Mouse (Mus musculus) embryonic facial prominence, embryonic 11.5 days (tissue): ENCODE data around the gene Nrros. TPM values are rescaled to one million over a fixed set of nuclear protein-coding genes. Genes with fewer than 3 reads are reported as not detected.

Experiments used
- ATAC-seq: fragments of 200-750 bp; cut with Nextera tagmentation; replicated peaks from 2 replicates; pipeline ENCODE4 v1.8.0; 2017; ENCODE audit warnings: low read depth; ENCODE audit not compliant: insufficient number of reproducible peaks, low FRiP score, low TSS enrichment
- DNase-seq: peaks from one replicate; pipeline ENCODE4 v3.0.0-alpha.2; 2015; ENCODE audit warnings: low spot score
- H3K27ac ChIP-seq: fragments of 300-500 bp; sonication (generic); replicated peaks from 2 replicates; pipeline ENCODE4 v1.5.1; 2014; ENCODE audit warnings: mild to moderate bottlenecking, low read depth, low read length, control low read depth
- H3K27me3 ChIP-seq: fragments of 300-500 bp; sonication (generic); 2 replicates; pipeline ENCODE4 v1.6.1; 2014; ENCODE audit warnings: mild to moderate bottlenecking, low read length, moderate library complexity, mixed read lengths; ENCODE audit not compliant: control insufficient read depth, insufficient read depth
- H3K36me3 ChIP-seq: fragments of 300-500 bp; sonication (generic); replicated peaks from 2 replicates; pipeline ENCODE4 v1.6.1; 2014; ENCODE audit warnings: low read depth, mild to moderate bottlenecking, low read length, moderate library complexity, mixed read lengths; ENCODE audit not compliant: control insufficient read depth, insufficient read depth
- H3K4me1 ChIP-seq: fragments of 300-500 bp; sonication (generic); 2 replicates; pipeline ENCODE4 v1.6.1; 2014; ENCODE audit warnings: low read length, mixed read lengths; ENCODE audit not compliant: control insufficient read depth, insufficient read depth
- H3K4me2 ChIP-seq: fragments of 300-500 bp; sonication (generic); 2 replicates; pipeline ENCODE4 v1.6.1; 2014; ENCODE audit warnings: low read depth, mild to moderate bottlenecking, control low read depth, low read length, moderate library complexity
- H3K4me3 ChIP-seq: fragments of 300-500 bp; sonication (generic); 2 replicates; pipeline ENCODE4 v1.5.1; 2014; ENCODE audit warnings: low read depth, low read length, control low read depth
- H3K9ac ChIP-seq: fragments of 300-500 bp; sonication (generic); replicated peaks from 2 replicates; pipeline ENCODE4 v1.6.1; 2014; ENCODE audit warnings: mild to moderate bottlenecking, control low read depth, low read length
- H3K9me3 ChIP-seq: fragments of 300-500 bp; sonication (generic); replicated peaks from 2 replicates; pipeline ENCODE4 v1.6.1; 2016; ENCODE audit warnings: mild to moderate bottlenecking, low read length, inconsistent platforms, mixed read lengths; ENCODE audit not compliant: control insufficient read depth
- WGBS: fragments of 180-500 bp; shearing (Covaris S2); extraction: QIAGEN DNeasy Blood & Tissue Kit; methylation state at CpG from one replicate; pipeline ENCODE4 v1.1.7; 2014; 5-methylcytosine and 5-hydroxymethylcytosine counted together
- polyA plus RNA-seq: library from polyadenylated mRNA; unstranded; fragments of >200 nt; fragmentation: Nextera tagmentation; extraction: Ambion mirVana; gene quantifications from 2 replicates; pipeline ENCODE4 v1.2.1, GENCODE M21; 2014

The Nrros gene
- polyA plus RNA-seq, 1 experiment from 2014 or later = 9.5 TPM

GRCm38 (mm10) chr16:32171031-32171731, 5.8 kb upstream of the Nrros start:
- no peak for DNase-seq
- WGBS = 89% methylated on average over 5 of the region's 5 CpGs

GRCm38 (mm10) chr16:32167819-32168545, 2.6 kb upstream of the Nrros start:
- 89% methylated on average over 4 of the region's 4 CpGs for WGBS

More at GRCm38 (mm10) chr16:32171031-32171731, 5.8 kb upstream of the Nrros start:
- Histone ChIP-seq H3K27me3 (no peaks in the 10 kb centered on the region), H3K4me2 (no peak overlapping the region), H3K9ac (no peak overlapping the region), H3K4me3 (no peak overlapping the region), H3K27ac (no peak overlapping the region), H3K9me3 (no peaks in the 10 kb centered on the region), H3K36me3 (no peaks in the 10 kb centered on the region), H3K4me1 (no peaks in the 10 kb centered on the region)
- no peak for ATAC-seq

GRCm38 (mm10) chr16:32164396-32165027, 882 bp downstream of the Nrros start:
- Histone ChIP-seq H3K9ac (no peak overlapping the region), H3K9me3 (no peaks in the 10 kb centered on the region), H3K27me3 (no peaks in the 10 kb centered on the region), H3K4me2 (no peak overlapping the region), H3K27ac (no peak overlapping the region), H3K36me3 (no peaks in the 10 kb centered on the region), H3K4me3 (0 out of 2 replicates have a peak overlapping the region, but pooled peaks have one; percentile 32), H3K4me1 (no peaks in the 10 kb centered on the region)
- ATAC-seq = no peak
- DNase-seq = no peak
- 72% methylated on average over 19 of the region's 19 CpGs for WGBS

More at GRCm38 (mm10) chr16:32167819-32168545, 2.6 kb upstream of the Nrros start:
- Histone ChIP-seq H3K4me1 (no peaks in the 10 kb centered on the region), H3K36me3 (no peaks in the 10 kb centered on the region), H3K4me3 (no peak overlapping the region), H3K9me3 (no peaks in the 10 kb centered on the region), H3K9ac (no peak overlapping the region), H3K27ac (no peak overlapping the region), H3K4me2 (no peak overlapping the region), H3K27me3 (no peaks in the 10 kb centered on the region)
- DNase-seq = no peak
- ATAC-seq = no peak

GRCm38 (mm10) chr16:32163891-32164290, 1.5 kb downstream of the Nrros start:
- Histone ChIP-seq H3K27ac (no peak overlapping the region), H3K27me3 (no peaks in the 10 kb centered on the region), H3K4me1 (no peaks in the 10 kb centered on the region), H3K4me2 (no peak overlapping the region), H3K36me3 (no peaks in the 10 kb centered on the region), H3K9me3 (no peaks in the 10 kb centered on the region), H3K9ac (no peak overlapping the region), H3K4me3 (no peak overlapping the region)
- no peak for ATAC-seq
- no peak for DNase-seq
- WGBS = 85% methylated on average over 5 of the region's 5 CpGs

- Histone ChIP-seq H3K36me3 (no peaks in the 10 kb centered on the region), H3K27ac (no peak overlapping the region), H3K9ac (no peak overlapping the region), H3K4me3 (no peak overlapping the region), H3K27me3 (no peaks in the 10 kb centered on the region), H3K4me1 (no peaks in the 10 kb centered on the region), H3K4me2 (no peak overlapping the region), H3K9me3 (no peaks in the 10 kb centered on the region)
- DNase-seq (no peak), ATAC-seq (no peak)
- 73% methylated on average over 4 of the region's 4 CpGs for WGBS
These were observed 2.0 kb downstream of the Nrros start for GRCm38 (mm10) chr16:32163392-32163791.

- no peak for ATAC-seq
- no peak for DNase-seq
- H3K27me3 ChIP-seq = no peaks in the 10 kb centered on the region
- no peak overlapping the region for H3K4me3 ChIP-seq
- WGBS = 90% methylated on average over 9 of the region's 9 CpGs
- no peaks in the 10 kb centered on the region for H3K4me1 ChIP-seq
- H3K9ac ChIP-seq = no peak overlapping the region
- H3K27ac ChIP-seq = no peak overlapping the region
- H3K4me2 ChIP-seq = no peak overlapping the region
- no peaks in the 10 kb centered on the region for H3K36me3 ChIP-seq
- no peaks in the 10 kb centered on the region for H3K9me3 ChIP-seq
These were observed 4.6 kb downstream of the Nrros start for GRCm38 (mm10) chr16:32160742-32161323.

- ATAC-seq = no peak
- no peaks in the 10 kb centered on the region for H3K36me3 ChIP-seq
- no peak overlapping the region for H3K27ac ChIP-seq
- no peak overlapping the region for H3K4me2 ChIP-seq
- no peaks in the 10 kb centered on the region for H3K4me1 ChIP-seq
- no peak overlapping the region for H3K4me3 ChIP-seq
- no peak overlapping the region for H3K9ac ChIP-seq
- 90% methylated on average over 3 of the region's 3 CpGs for WGBS
- H3K9me3 ChIP-seq = no peaks in the 10 kb centered on the region
- no peaks in the 10 kb centered on the region for H3K27me3 ChIP-seq
- no peak for DNase-seq
These were observed 6.4 kb downstream of the Nrros start for GRCm38 (mm10) chr16:32158966-32159365.
